Mouse (Mus musculus): Measurements from ENCODE around the gene Nfatc4.

The Nfatc4 gene

DNA sequence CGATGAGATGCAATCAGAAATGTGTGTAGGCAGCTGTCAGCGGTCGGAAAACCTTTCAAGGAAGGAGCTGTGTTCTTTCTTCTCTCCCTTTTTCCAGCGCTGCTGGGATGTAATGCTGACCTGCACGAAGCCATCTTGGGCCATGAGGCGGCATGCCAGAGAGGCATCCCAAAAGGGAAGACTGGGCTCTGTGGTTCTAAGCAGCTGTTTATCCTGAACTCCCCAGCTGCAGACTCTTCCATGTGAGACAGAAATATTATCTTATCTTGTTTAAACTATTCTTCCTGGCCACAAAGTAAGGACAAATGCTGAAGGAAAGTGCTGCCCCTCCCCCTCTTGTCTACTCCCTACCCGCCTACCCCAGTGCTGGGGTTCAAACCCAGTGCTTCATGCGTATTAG, 58.0 kb downstream of the Nfatc4 start:
- no peak for DNase-seq (ENCODE audit: low read depth in 1 of 2, low spot score in 2 of 2)

DNA sequence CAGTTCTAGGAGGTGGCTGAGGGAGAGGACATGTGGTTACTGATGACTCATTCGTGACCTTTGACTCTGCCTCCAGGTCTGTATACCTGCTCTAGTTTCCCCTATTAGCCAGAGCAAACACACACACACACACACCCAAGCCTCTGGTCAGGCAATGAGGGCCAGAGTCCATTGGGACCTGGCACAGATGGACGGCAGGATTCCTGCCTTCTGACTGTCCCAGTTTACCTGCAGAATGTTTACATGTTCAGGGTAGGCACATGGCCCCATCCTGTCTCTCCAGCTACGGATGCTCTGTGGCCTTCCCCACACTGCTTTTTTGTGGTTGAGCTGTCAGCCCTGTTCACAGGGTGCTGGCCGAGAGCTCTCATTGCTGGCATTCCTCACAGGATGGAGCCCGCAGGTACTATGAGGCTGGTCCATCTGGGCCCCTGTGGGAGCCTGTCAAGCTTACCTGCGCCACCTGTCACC, 59.3 kb downstream of the Nfatc4 start:
- no peak for DNase-seq (ENCODE audit: low read depth in 1 of 2, low spot score in 2 of 2)

DNA sequence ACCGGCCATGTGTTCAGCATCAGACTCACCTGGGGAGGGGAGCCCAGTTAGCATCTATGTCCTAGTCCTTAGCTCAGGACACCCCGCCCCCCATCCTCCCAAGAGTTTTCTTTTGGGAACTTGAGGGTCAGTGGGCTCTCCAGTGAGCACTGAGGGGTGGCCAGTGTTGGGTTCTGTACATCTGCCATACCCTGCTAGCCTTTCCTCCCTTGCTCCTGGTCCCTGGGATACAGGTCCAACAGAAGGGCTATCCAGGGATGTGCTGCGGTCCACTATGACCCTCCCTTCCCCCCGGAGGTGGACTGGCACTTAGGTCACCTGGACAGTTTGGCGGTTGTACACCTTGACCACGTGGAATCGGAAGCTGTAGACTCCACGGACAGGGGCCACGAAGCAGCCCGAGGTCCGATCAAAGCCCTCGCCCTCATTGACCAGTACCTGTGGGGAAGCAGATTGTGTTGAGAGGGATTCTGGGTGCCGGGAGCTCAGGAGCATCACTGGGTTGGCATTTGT, 60.3 kb downstream of the Nfatc4 start:
- DNase-seq (ENCODE audit: low read depth in 1 of 2, low spot score in 2 of 2) = no peak
